Mouse (Mus musculus) heart, embryonic 13.5 days (tissue): Measurements from ENCODE around the gene Cers1. TPM values are rescaled to one million over a fixed set of nuclear protein-coding genes. Genes with fewer than 3 reads are reported as not detected.

Experiments used
- ATAC-seq: fragments of 200-750 bp; cut with Nextera tagmentation; 2 replicates; pipeline ENCODE4 v1.8.0; 2017; ENCODE audit warnings: moderate TSS enrichment; ENCODE audit not compliant: insufficient number of reproducible peaks, low FRiP score, low TSS enrichment; ENCODE audit errors: extremely low read depth
- H3K27ac ChIP-seq: fragments of 300-500 bp; sonication (generic); replicated peaks from 2 replicates; pipeline ENCODE4 v1.5.1; 2015; ENCODE audit warnings: moderate library complexity, mild to moderate bottlenecking, inconsistent platforms
- H3K27me3 ChIP-seq: fragments of 300-500 bp; sonication (generic); replicated peaks from 2 replicates; pipeline ENCODE4 v1.6.1; 2015; ENCODE audit warnings: mild to moderate bottlenecking, inconsistent platforms
- H3K36me3 ChIP-seq: fragments of 300-500 bp; sonication (generic); 2 replicates; pipeline ENCODE4 v1.6.1; 2015; ENCODE audit warnings: mild to moderate bottlenecking, inconsistent platforms
- H3K4me1 ChIP-seq: fragments of 300-500 bp; sonication (generic); 2 replicates; pipeline ENCODE4 v1.6.1; 2015; ENCODE audit warnings: inconsistent platforms
- H3K4me2 ChIP-seq: fragments of 300-500 bp; sonication (generic); 2 replicates; pipeline ENCODE4 v1.6.1; 2015; ENCODE audit warnings: inconsistent platforms, mild to moderate bottlenecking, moderate library complexity
- H3K4me3 ChIP-seq: fragments of 300-500 bp; sonication (generic); 2 replicates; pipeline ENCODE4 v1.5.1; 2015; ENCODE audit warnings: moderate library complexity, mild to moderate bottlenecking, inconsistent platforms
- H3K9ac ChIP-seq: fragments of 300-500 bp; sonication (generic); 2 replicates; pipeline ENCODE4 v1.6.1; 2015; ENCODE audit warnings: inconsistent platforms, mild to moderate bottlenecking, moderate library complexity
- H3K9me3 ChIP-seq: fragments of 300-500 bp; sonication (generic); 2 replicates; pipeline ENCODE4 v1.6.1; 2016; ENCODE audit warnings: inconsistent platforms
- WGBS: fragments of 180-500 bp; shearing (Covaris S2); methylation state at CpG from one replicate; pipeline ENCODE4 v1.1.7; 2015; ENCODE audit warnings: mixed read lengths; 5-methylcytosine and 5-hydroxymethylcytosine counted together
- polyA plus RNA-seq: library from polyadenylated mRNA; unstranded; fragments of >200 nt; fragmentation: Nextera tagmentation; extraction: Ambion mirVana; gene quantifications from 2 replicates; pipeline ENCODE4 v1.2.1, GENCODE M21; 2015

The Cers1 gene
- 1.9 and 2.6 TPM in 2 replicates for polyA plus RNA-seq

DNA sequence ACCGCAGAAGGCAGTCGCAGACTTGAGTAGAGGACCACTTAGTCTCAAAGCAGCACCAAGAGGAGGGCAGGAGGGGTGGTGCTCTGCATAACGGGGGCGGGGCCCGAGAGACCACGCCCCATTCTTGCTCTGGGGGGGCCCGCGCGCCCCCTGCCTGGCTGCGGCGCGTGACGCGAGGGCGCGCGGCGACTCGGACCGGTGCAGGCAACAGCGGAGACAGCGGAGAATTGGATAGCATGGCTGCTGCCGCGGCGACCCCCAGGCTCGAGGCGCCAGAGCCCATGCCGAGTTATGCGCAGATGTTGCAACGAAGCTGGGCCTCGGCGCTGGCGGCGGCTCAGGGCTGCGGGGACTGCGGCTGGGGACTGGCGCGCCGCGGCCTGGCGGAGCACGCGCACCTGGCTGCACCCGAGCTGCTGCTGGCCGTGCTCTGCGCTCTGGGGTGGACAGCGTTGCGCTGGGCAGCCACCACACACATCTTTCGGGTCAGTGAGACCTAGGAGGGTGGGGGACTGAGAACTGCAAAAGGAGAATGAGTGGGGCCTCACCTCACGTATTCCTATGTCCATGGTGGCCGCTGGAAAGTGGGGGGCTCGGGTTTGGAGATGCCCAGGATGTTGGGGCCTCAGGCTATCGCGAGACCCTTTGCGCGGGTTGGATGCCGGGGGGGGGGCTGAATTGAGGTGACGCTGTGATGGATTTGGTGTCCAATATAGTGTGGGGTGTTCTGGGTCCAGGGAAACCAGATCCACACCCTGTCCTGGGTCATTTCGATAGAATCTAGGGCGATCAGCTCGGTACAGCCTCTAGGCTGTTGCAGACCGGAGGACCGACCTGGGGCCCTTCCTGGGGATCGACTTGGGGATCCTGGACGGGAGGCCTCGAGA lies at the start of gene Cers1:
Gene Cers1 (plus strand): TSS at position 152 of the 887 bp plus-strand sequence.
- WGBS: 3% methylated on average over 66 of the region's 66 CpGs
- peak; percentile 19; the same call in 1 of the 2 replicates for ATAC-seq
- H3K4me3 ChIP-seq: peak within 1 kb of the TSS; percentile 63
- no peak within 1 kb of the TSS for H3K27ac ChIP-seq
- H3K4me1 ChIP-seq: peaks cover 30% of the 10 kb centered on the region
- no peaks in the 10 kb centered on the region for H3K9me3 ChIP-seq
- H3K4me2 ChIP-seq: peak within 1 kb of the TSS; percentile 90
- peaks cover 24% of the 10 kb centered on the region for H3K27me3 ChIP-seq
- peak within 1 kb of the TSS; percentile 79 for H3K9ac ChIP-seq
- H3K36me3 ChIP-seq: peaks cover 29% of the 10 kb centered on the region

DNA sequence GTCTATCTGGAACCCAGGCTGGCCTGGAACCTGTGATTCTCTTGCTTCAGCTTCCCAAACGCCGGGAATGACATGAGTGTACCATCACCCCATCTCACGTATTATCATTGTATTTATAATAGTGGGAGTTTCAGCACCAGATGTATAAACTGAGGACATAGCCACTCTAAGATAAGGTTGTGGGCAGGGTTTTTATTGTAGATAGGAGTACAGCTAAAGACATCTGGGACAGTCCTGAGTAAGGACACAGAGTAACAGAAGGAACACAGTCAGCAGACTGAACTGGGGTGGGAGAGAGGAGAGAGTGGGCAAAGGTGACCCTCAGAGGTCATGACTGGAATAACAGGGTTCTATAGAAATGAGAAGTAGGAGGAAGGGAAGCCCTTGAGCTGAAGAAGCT lies 47.9 kb upstream of the Cers1 start:
- H3K27me3 ChIP-seq: no peaks in the 10 kb centered on the region
- H3K9me3 ChIP-seq: no peaks in the 10 kb centered on the region
- H3K36me3 ChIP-seq: peaks cover 39% of the 10 kb centered on the region
- H3K4me2 ChIP-seq: no peak overlapping the region
- 79% methylated on average over 3 of the region's 3 CpGs for WGBS
- no peak for ATAC-seq
- H3K4me3 ChIP-seq: no peak overlapping the region
- H3K9ac ChIP-seq: no peak overlapping the region
- no peak overlapping the region for H3K27ac ChIP-seq
- peaks cover 12% of the 10 kb centered on the region; the same call in 1 of the 2 replicates for H3K4me1 ChIP-seq

GRCm38 (mm10) chr8:70268311-70268710 lies 47.3 kb upstream of the Cers1 start:
- no peak overlapping the region for H3K4me2 ChIP-seq
- peaks cover 32% of the 10 kb centered on the region for H3K36me3 ChIP-seq
- 65% methylated on average over 5 of the region's 5 CpGs for WGBS
- no peak overlapping the region for H3K9ac ChIP-seq
- no peaks in the 10 kb centered on the region for H3K9me3 ChIP-seq
- 0 out of 2 replicates have a peak overlapping the region, but pooled peaks have one; percentile 17 for H3K27ac ChIP-seq
- peaks cover 17% of the 10 kb centered on the region for H3K4me1 ChIP-seq
- H3K4me3 ChIP-seq: no peak overlapping the region
- no peaks in the 10 kb centered on the region for H3K27me3 ChIP-seq
- ATAC-seq: no peak

GRCm38 (mm10) chr8:70268799-70269565 lies 46.6 kb upstream of the Cers1 start:
- H3K4me2 ChIP-seq: no peak overlapping the region
- 0 out of 2 replicates have a peak overlapping the region, but pooled peaks have one; percentile 17 for H3K27ac ChIP-seq
- no peaks in the 10 kb centered on the region for H3K9me3 ChIP-seq
- WGBS: 48% methylated on average over 11 of the region's 11 CpGs
- H3K4me3 ChIP-seq: no peak overlapping the region
- H3K36me3 ChIP-seq: peaks cover 26% of the 10 kb centered on the region
- no peak for ATAC-seq
- H3K27me3 ChIP-seq: no peaks in the 10 kb centered on the region
- H3K4me1 ChIP-seq: peaks cover 19% of the 10 kb centered on the region
- no peak overlapping the region for H3K9ac ChIP-seq

DNA sequence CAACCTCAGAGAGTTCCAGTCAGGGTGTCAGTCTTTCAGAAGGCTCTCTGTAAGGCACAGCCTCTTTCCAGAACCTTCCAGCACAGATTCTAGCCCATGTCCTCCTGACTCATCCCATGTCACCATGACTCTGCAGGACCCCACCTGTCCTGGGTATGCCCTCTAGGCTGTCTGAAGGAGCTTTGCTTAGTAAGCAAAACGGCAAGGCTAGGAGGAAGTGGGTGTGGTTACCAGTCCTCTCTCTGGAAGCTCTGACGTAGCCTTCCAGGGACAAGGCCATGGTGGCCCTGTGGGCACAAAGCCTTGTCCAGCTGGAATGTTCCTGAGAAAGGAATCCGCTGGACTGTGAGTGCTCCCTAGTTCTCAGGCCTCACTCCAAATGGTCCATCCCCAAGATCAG lies 42.6 kb upstream of the Cers1 start:
- Histone ChIP-seq H3K36me3 (no peaks in the 10 kb centered on the region), H3K4me1 (peaks cover 24% of the 10 kb centered on the region), H3K4me2 (no peak overlapping the region), H3K27ac (no peak overlapping the region), H3K27me3 (no peaks in the 10 kb centered on the region), H3K4me3 (no peak overlapping the region), H3K9ac (no peak overlapping the region), H3K9me3 (no peaks in the 10 kb centered on the region)
- ATAC-seq: peak; percentile 71; the same call in 1 of the 2 replicates
- 41% methylated on average over 3 of the region's 3 CpGs for WGBS

DNA sequence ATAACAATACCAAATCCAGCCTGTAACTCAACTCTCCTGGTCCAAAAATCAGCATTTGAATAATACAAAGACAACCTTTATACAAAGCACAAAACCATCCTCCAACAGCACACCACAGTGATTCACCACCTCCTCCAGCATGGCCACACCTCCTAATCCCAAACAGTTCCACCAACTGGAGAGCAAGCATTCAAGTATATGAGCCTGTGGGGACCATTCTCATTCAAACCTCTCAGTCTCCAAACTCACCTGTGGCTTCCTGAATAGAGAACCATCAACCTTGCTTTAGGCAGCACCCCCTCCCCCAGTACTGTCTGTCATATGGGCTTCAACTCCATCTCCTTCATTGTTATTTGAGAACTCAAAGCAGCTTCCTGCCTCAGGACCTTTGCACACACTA lies 41.2 kb upstream of the Cers1 start:
- no peak overlapping the region for H3K4me2 ChIP-seq
- no peak for ATAC-seq
- no peak overlapping the region for H3K4me3 ChIP-seq
- no peak overlapping the region for H3K9ac ChIP-seq
- no peak overlapping the region for H3K27ac ChIP-seq
- H3K27me3 ChIP-seq: no peaks in the 10 kb centered on the region
- peaks cover 25% of the 10 kb centered on the region for H3K4me1 ChIP-seq
- H3K9me3 ChIP-seq: no peaks in the 10 kb centered on the region
- H3K36me3 ChIP-seq: no peaks in the 10 kb centered on the region

DNA sequence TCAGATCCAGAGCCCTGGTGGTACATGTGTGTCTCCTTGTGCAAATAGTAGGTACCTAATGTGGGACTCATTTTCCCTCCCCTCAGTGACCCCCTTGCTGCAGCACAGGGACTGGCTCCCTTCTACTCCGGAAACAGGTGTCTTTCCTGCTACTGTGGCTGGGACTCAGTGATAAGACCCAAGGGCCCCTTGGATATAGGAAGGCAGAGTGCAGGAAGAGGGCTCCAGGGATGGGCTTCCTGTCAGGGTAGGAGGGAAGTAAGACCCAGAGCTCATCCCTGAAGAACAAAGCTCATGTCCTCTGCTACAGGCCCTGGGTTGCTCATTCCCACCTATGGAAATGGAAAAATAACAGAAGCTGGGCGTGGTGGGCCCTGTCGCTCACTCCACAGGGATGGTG lies 39.1 kb upstream of the Cers1 start:
- no peak overlapping the region for H3K4me3 ChIP-seq
- no peak overlapping the region for H3K4me2 ChIP-seq
- no peaks in the 10 kb centered on the region for H3K36me3 ChIP-seq
- H3K9me3 ChIP-seq: no peaks in the 10 kb centered on the region
- H3K27ac ChIP-seq: peak overlapping the region; percentile 72
- 70% methylated on average over 3 of the region's 3 CpGs for WGBS
- H3K4me1 ChIP-seq: peaks cover 40% of the 10 kb centered on the region
- H3K9ac ChIP-seq: no peak overlapping the region
- ATAC-seq: peak; percentile 27; the same call in 1 of the 2 replicates
- no peaks in the 10 kb centered on the region for H3K27me3 ChIP-seq

- Histone ChIP-seq H3K4me1 (peaks cover 49% of the 10 kb centered on the region), H3K9ac (peak overlapping the region; percentile 59), H3K27me3 (no peaks in the 10 kb centered on the region), H3K4me3 (no peak overlapping the region), H3K9me3 (no peaks in the 10 kb centered on the region), H3K27ac (no peak overlapping the region; the same call in 1 of the 2 replicates), H3K36me3 (no peaks in the 10 kb centered on the region), H3K4me2 (peak overlapping the region; percentile 7; the same call in 1 of the 2 replicates)
- ATAC-seq: no peak
- WGBS: 61% methylated on average over 15 of the region's 15 CpGs
Observed at GRCm38 (mm10) chr8:70278175-70278574, 37.4 kb upstream of the Cers1 start.

GRCm38 (mm10) chr8:70279266-70279665 lies 36.3 kb upstream of the Cers1 start:
- H3K36me3 ChIP-seq: no peaks in the 10 kb centered on the region
- H3K9ac ChIP-seq: peak overlapping the region; percentile 59
- no peaks in the 10 kb centered on the region for H3K9me3 ChIP-seq
- H3K27ac ChIP-seq: peak overlapping the region; percentile 72
- no peaks in the 10 kb centered on the region for H3K27me3 ChIP-seq
- H3K4me3 ChIP-seq: no peak overlapping the region
- 33% methylated on average over 8 of the region's 8 CpGs for WGBS
- H3K4me2 ChIP-seq: no peak overlapping the region; the same call in 1 of the 2 replicates
- no peak for ATAC-seq
- H3K4me1 ChIP-seq: peaks cover 54% of the 10 kb centered on the region

- peaks cover 60% of the 10 kb centered on the region for H3K4me1 ChIP-seq
- H3K9ac ChIP-seq: 0 out of 2 replicates have a peak overlapping the region, but pooled peaks have one; percentile 8
- no peak overlapping the region for H3K4me3 ChIP-seq
- H3K4me2 ChIP-seq: no peak overlapping the region
- peaks cover 17% of the 10 kb centered on the region for H3K36me3 ChIP-seq
- ATAC-seq: no peak
- H3K27ac ChIP-seq: peak overlapping the region; percentile 79
- 39% methylated on average over 3 of the region's 3 CpGs for WGBS
- no peaks in the 10 kb centered on the region for H3K9me3 ChIP-seq
- H3K27me3 ChIP-seq: no peaks in the 10 kb centered on the region
Observed at GRCm38 (mm10) chr8:70281001-70281400, 34.6 kb upstream of the Cers1 start.

GRCm38 (mm10) chr8:70282603-70283135 lies 32.9 kb upstream of the Cers1 start, which contains the start of gene Homer3:
Gene Homer3, plus strand, starts transcription at chr8:70282827.
- Histone ChIP-seq H3K36me3 (peaks cover 33% of the 10 kb centered on the region), H3K9me3 (0 out of 2 replicates have a peak, but pooled peaks cover 3% of the 10 kb centered on the region), H3K4me3 (peak within 1 kb of the TSS; percentile 75), H3K27ac (peak within 1 kb of the TSS; percentile 79), H3K27me3 (no peaks in the 10 kb centered on the region), H3K9ac (peak within 1 kb of the TSS; percentile 95), H3K4me1 (peaks cover 56% of the 10 kb centered on the region), H3K4me2 (peak within 1 kb of the TSS; percentile 75)
- ATAC-seq: peak; percentile 77
- WGBS: 0% methylated on average over 35 of the region's 36 CpGs
